Mouse (Mus musculus): ENCODE data around the gene Myh1. TPM values are rescaled to one million over a fixed set of nuclear protein-coding genes. Genes with fewer than 3 reads are reported as not detected.

Gene Myh1
- not detected for polyA plus RNA-seq (2014; fragmentation: Illumina TruSeq; extraction: RNeasy Lipid Tissue Mini Kit (QIAGEN cat#74804); ENCODE audit: low read depth, low replicate concordance)

GRCm38 (mm10) chr11:67199752-67200151 is at the start of gene Myh1:
Gene Myh1, plus strand, starts transcription at chr11:67200052.

GRCm38 (mm10) chr11:67170727-67171126 is 29.1 kb upstream of the Myh1 start, which contains the start of gene Myh2:
Gene Myh2, plus strand, starts transcription at chr11:67171027.

GRCm38 (mm10) chr11:67237481-67238079 is 37.7 kb downstream of the Myh1 start, which contains the start of gene Myh4:
Gene Myh4, plus strand, starts transcription at chr11:67238029.

Other genes with a start within 250 kb of the Myh1 start
- gene Tmem238l, start 243.4 kb upstream of the Myh1 start, polyA plus RNA-seq (2014; fragmentation: Illumina TruSeq; extraction: RNeasy Lipid Tissue Mini Kit (QIAGEN cat#74804); ENCODE audit: low read depth, low replicate concordance) = not detected
- 4.0 TPM for gene Tmem220, start 174.9 kb upstream of the Myh1 start, polyA plus RNA-seq (2014; fragmentation: Illumina TruSeq; extraction: RNeasy Lipid Tissue Mini Kit (QIAGEN cat#74804); ENCODE audit: low read depth, low replicate concordance)
- 17.2 TPM for gene Adprm, start 147.5 kb upstream of the Myh1 start, polyA plus RNA-seq (2014; fragmentation: Illumina TruSeq; extraction: RNeasy Lipid Tissue Mini Kit (QIAGEN cat#74804); ENCODE audit: low read depth, low replicate concordance)
- gene Sco1, start 147.4 kb upstream of the Myh1 start, polyA plus RNA-seq (2014; fragmentation: Illumina TruSeq; extraction: RNeasy Lipid Tissue Mini Kit (QIAGEN cat#74804); ENCODE audit: low read depth, low replicate concordance) = 19.0 TPM
- gene Myh3, start 121.8 kb upstream of the Myh1 start, polyA plus RNA-seq (2014; fragmentation: Illumina TruSeq; extraction: RNeasy Lipid Tissue Mini Kit (QIAGEN cat#74804); ENCODE audit: low read depth, low replicate concordance) = not detected
- gene Myh2, start 29.0 kb upstream of the Myh1 start, polyA plus RNA-seq (2014; fragmentation: Illumina TruSeq; extraction: RNeasy Lipid Tissue Mini Kit (QIAGEN cat#74804); ENCODE audit: low read depth, low replicate concordance) = not detected
- not detected for gene Myh4, start 38.0 kb downstream of the Myh1 start, polyA plus RNA-seq (2014; fragmentation: Illumina TruSeq; extraction: RNeasy Lipid Tissue Mini Kit (QIAGEN cat#74804); ENCODE audit: low read depth, low replicate concordance)
- 0.08 TPM for gene Myh8, start 77.1 kb downstream of the Myh1 start, polyA plus RNA-seq (2014; fragmentation: Illumina TruSeq; extraction: RNeasy Lipid Tissue Mini Kit (QIAGEN cat#74804); ENCODE audit: low read depth, low replicate concordance)
- gene Myh13, start 121.6 kb downstream of the Myh1 start, polyA plus RNA-seq (2014; fragmentation: Illumina TruSeq; extraction: RNeasy Lipid Tissue Mini Kit (QIAGEN cat#74804); ENCODE audit: low read depth, low replicate concordance) = not detected

All from heart, adult 10 weeks (tissue).